Mouse (Mus musculus) lung, embryonic 15.5 days (tissue): ENCODE results near the gene Pet2. TPM values are rescaled to one million over a fixed set of nuclear protein-coding genes. Genes with fewer than 3 reads are reported as not detected.

Experiments used
- ATAC-seq: fragments of 200-750 bp; cut with Nextera tagmentation; 2 replicates; pipeline ENCODE4 v1.8.0; 2017; ENCODE audit warnings: moderate number of reproducible peaks, borderline replicate concordance; ENCODE audit not compliant: low FRiP score, low TSS enrichment; ENCODE audit errors: extremely low read depth
- H3K27ac ChIP-seq: fragments of 300-500 bp; sonication (generic); 2 replicates; pipeline ENCODE4 v1.5.1; 2015; ENCODE audit warnings: moderate library complexity, mild to moderate bottlenecking, inconsistent platforms
- H3K27me3 ChIP-seq: fragments of 300-500 bp; sonication (generic); 2 replicates; pipeline ENCODE4 v1.6.1; 2015; ENCODE audit warnings: inconsistent platforms
- H3K36me3 ChIP-seq: fragments of 300-500 bp; sonication (generic); 2 replicates; pipeline ENCODE4 v1.6.1; 2015; ENCODE audit warnings: inconsistent platforms
- H3K4me1 ChIP-seq: fragments of 300-500 bp; sonication (generic); 2 replicates; pipeline ENCODE4 v1.6.1; 2015; ENCODE audit warnings: inconsistent platforms
- H3K4me2 ChIP-seq: fragments of 300-500 bp; sonication (generic); 2 replicates; pipeline ENCODE4 v1.6.1; 2015; ENCODE audit warnings: inconsistent platforms, mild to moderate bottlenecking, moderate library complexity
- H3K4me3 ChIP-seq: fragments of 300-500 bp; sonication (generic); 2 replicates; pipeline ENCODE4 v1.5.1; 2015; ENCODE audit warnings: mild to moderate bottlenecking, inconsistent platforms
- H3K9ac ChIP-seq: fragments of 300-500 bp; sonication (generic); 2 replicates; pipeline ENCODE4 v1.6.1; 2015; ENCODE audit warnings: inconsistent platforms
- H3K9me3 ChIP-seq: fragments of 300-500 bp; sonication (generic); 2 replicates; pipeline ENCODE4 v1.6.1; 2016; ENCODE audit warnings: inconsistent platforms
- WGBS: fragments of 180-500 bp; shearing (Covaris S2); methylation state at CpG from one replicate; pipeline ENCODE4 v1.1.7; 2015; 5-methylcytosine and 5-hydroxymethylcytosine counted together
- polyA plus RNA-seq: library from polyadenylated mRNA; unstranded; fragments of >200 nt; fragmentation: Nextera tagmentation; extraction: Ambion mirVana; gene quantifications from 2 replicates; pipeline ENCODE4 v1.2.1, GENCODE M21; 2015

Pet2 gene
- polyA plus RNA-seq, result not detected in 2 replicates

DNA sequence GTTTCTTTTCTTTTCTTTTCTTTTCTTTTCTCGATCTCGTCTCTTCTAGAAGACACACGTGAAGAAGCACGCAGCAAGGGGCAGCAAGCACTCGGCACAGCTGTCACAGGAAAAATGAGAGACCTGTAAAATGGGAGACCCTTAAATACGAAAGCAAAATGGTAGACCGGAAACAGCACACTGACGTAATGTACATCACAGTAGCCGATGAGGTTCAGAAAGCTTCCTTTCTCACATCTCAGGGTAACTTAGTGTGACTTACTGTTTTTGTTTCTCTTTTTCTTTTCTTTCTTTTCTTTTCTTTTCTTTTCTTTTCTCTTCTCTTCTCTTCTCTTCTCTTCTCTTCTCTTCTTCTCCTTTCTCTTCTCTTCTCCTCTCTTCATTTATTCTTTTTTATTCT, at the start of gene Pet2:
Gene Pet2 (minus strand): TSS at position 101 of the 400 bp plus-strand sequence.
- H3K36me3 ChIP-seq, result no peaks in the 10 kb centered on the region
- H3K27me3 ChIP-seq, result no peaks in the 10 kb centered on the region
- no peak within 1 kb of the TSS for H3K9ac ChIP-seq
- no peak within 1 kb of the TSS for H3K27ac ChIP-seq
- no peak within 1 kb of the TSS for H3K4me2 ChIP-seq
- no peaks in the 10 kb centered on the region for H3K9me3 ChIP-seq
- no peak within 1 kb of the TSS for H3K4me3 ChIP-seq
- WGBS, result 89% methylated on average over 9 of the region's 9 CpGs
- no peak for ATAC-seq
- no peaks in the 10 kb centered on the region for H3K4me1 ChIP-seq
